Mouse (Mus musculus) limb, embryonic 11.5 days (tissue): ENCODE results near the gene Med13l. TPM values are rescaled to one million over a fixed set of nuclear protein-coding genes. Genes with fewer than 3 reads are reported as not detected.
A peak's percentile ranks its signal among the peaks of the same experiment; 100 is the strongest.

ENCODE experiments used
- ATAC-seq: fragments of 200-750 bp; cut with Nextera tagmentation; 2 replicates; pipeline ENCODE4 v1.8.0; 2017; ENCODE audit warnings: low read depth; ENCODE audit not compliant: insufficient number of reproducible peaks, low FRiP score, low TSS enrichment
- DNase-seq: peaks from one replicate; pipeline ENCODE4 v3.0.0-alpha.2; 2015; ENCODE audit warnings: low spot score
- H3K27ac ChIP-seq: fragments of 300-500 bp; sonication (generic); replicated peaks from 2 replicates; pipeline ENCODE4 v1.5.1; 2014; ENCODE audit warnings: low read depth, mild to moderate bottlenecking, low read length
- H3K27me3 ChIP-seq: fragments of 300-500 bp; sonication (generic); 2 replicates; pipeline ENCODE4 v1.6.1; 2014; ENCODE audit warnings: mild to moderate bottlenecking, low read length, mixed read lengths; ENCODE audit not compliant: control insufficient read depth, insufficient read depth
- H3K36me3 ChIP-seq: fragments of 300-500 bp; sonication (generic); 2 replicates; pipeline ENCODE4 v1.6.1; 2014; ENCODE audit warnings: mild to moderate bottlenecking, low read length, moderate library complexity, mixed read lengths; ENCODE audit not compliant: control insufficient read depth, insufficient read depth
- H3K4me1 ChIP-seq: fragments of 300-500 bp; sonication (generic); 2 replicates; pipeline ENCODE4 v1.6.1; 2014; ENCODE audit warnings: low read length, mixed read lengths; ENCODE audit not compliant: control insufficient read depth, insufficient read depth
- H3K4me2 ChIP-seq: fragments of 300-500 bp; sonication (generic); 2 replicates; pipeline ENCODE4 v1.6.1; 2014; ENCODE audit warnings: low read depth, mild to moderate bottlenecking, moderate library complexity; ENCODE audit not compliant: severe bottlenecking
- H3K4me3 ChIP-seq: fragments of 300-500 bp; sonication (generic); 2 replicates; pipeline ENCODE4 v1.5.1; 2014; ENCODE audit warnings: low read depth, low read length
- H3K9ac ChIP-seq: fragments of 300-500 bp; sonication (generic); 2 replicates; pipeline ENCODE4 v1.6.1; 2014; ENCODE audit warnings: mild to moderate bottlenecking, low read length
- H3K9me3 ChIP-seq: fragments of 300-500 bp; sonication (generic); 2 replicates; pipeline ENCODE4 v1.6.1; 2016; ENCODE audit warnings: low read length; ENCODE audit not compliant: control insufficient read depth
- WGBS: fragments of 180-500 bp; shearing (Covaris S2); extraction: QIAGEN DNeasy Blood & Tissue Kit; methylation state at CpG from one replicate; pipeline ENCODE4 v1.1.7; 2014; 5-methylcytosine and 5-hydroxymethylcytosine counted together
- polyA plus RNA-seq: library from polyadenylated mRNA; unstranded; fragments of >200 nt; fragmentation: Nextera tagmentation; extraction: Ambion mirVana; gene quantifications from 2 replicates; pipeline ENCODE4 v1.2.1, GENCODE M21; 2014

Gene Med13l
- polyA plus RNA-seq, 1 experiment from 2014 or later: 15.1 TPM

GRCm38 (mm10) chr5:118516470-118516869 lies 44.0 kb upstream of the Med13l start:
- Histone ChIP-seq H3K27ac (no peak overlapping the region), H3K9ac (no peak overlapping the region), H3K4me2 (no peak overlapping the region), H3K27me3 (no peaks in the 10 kb centered on the region), H3K4me1 (peaks cover 47% of the 10 kb centered on the region), H3K36me3 (no peaks in the 10 kb centered on the region), H3K9me3 (no peaks in the 10 kb centered on the region), H3K4me3 (no peak overlapping the region)
- DNase-seq: no peak
- WGBS: 22% methylated on average over 6 of the region's 6 CpGs
- ATAC-seq: no peak

- H3K9ac ChIP-seq: no peak overlapping the region
- 88% methylated on average over 3 of the region's 3 CpGs for WGBS
- no peak for DNase-seq
- H3K9me3 ChIP-seq: no peaks in the 10 kb centered on the region
- no peak overlapping the region for H3K27ac ChIP-seq
- H3K36me3 ChIP-seq: no peaks in the 10 kb centered on the region
- no peak overlapping the region for H3K4me3 ChIP-seq
- H3K4me1 ChIP-seq: peaks cover 19% of the 10 kb centered on the region
- ATAC-seq: no peak
- H3K4me2 ChIP-seq: no peak overlapping the region
- H3K27me3 ChIP-seq: no peaks in the 10 kb centered on the region
Measured at GRCm38 (mm10) chr5:118520457-118520856, 40.0 kb upstream of the Med13l start.

- Histone ChIP-seq H3K9ac (no peak overlapping the region), H3K9me3 (no peaks in the 10 kb centered on the region), H3K4me2 (no peak overlapping the region), H3K4me3 (no peak overlapping the region), H3K27ac (no peak overlapping the region), H3K27me3 (no peaks in the 10 kb centered on the region), H3K4me1 (peaks cover 27% of the 10 kb centered on the region), H3K36me3 (no peaks in the 10 kb centered on the region)
- 62% methylated on average over 7 of the region's 7 CpGs for WGBS
- DNase-seq (no peak), ATAC-seq (no peak)
Measured at GRCm38 (mm10) chr5:118524400-118524799, 36.1 kb upstream of the Med13l start.

GRCm38 (mm10) chr5:118525634-118526033 lies 34.8 kb upstream of the Med13l start:
- no peak for DNase-seq
- no peak overlapping the region for H3K9ac ChIP-seq

GRCm38 (mm10) chr5:118526504-118526903 lies 34.0 kb upstream of the Med13l start:
- H3K9me3 ChIP-seq: no peaks in the 10 kb centered on the region
- no peaks in the 10 kb centered on the region for H3K36me3 ChIP-seq
- ATAC-seq (peak; percentile 40; the same call in 1 of the 2 replicates), DNase-seq (peak; percentile 56)
- no peaks in the 10 kb centered on the region for H3K27me3 ChIP-seq
- H3K9ac ChIP-seq: no peak overlapping the region
- 18% methylated on average over 13 of the region's 13 CpGs for WGBS
- H3K4me2 ChIP-seq: no peak overlapping the region
- no peak overlapping the region; the same call in 1 of the 2 replicates for H3K27ac ChIP-seq
- H3K4me3 ChIP-seq: no peak overlapping the region
- peaks cover 29% of the 10 kb centered on the region for H3K4me1 ChIP-seq

More at GRCm38 (mm10) chr5:118525634-118526033, 34.8 kb upstream of the Med13l start:
- no peaks in the 10 kb centered on the region for H3K27me3 ChIP-seq
- no peak overlapping the region for H3K4me3 ChIP-seq
- ATAC-seq: no peak
- H3K27ac ChIP-seq: no peak overlapping the region
- H3K9me3 ChIP-seq: no peaks in the 10 kb centered on the region
- 69% methylated on average over 6 of the region's 6 CpGs for WGBS
- no peak overlapping the region for H3K4me2 ChIP-seq
- H3K4me1 ChIP-seq: peaks cover 29% of the 10 kb centered on the region
- H3K36me3 ChIP-seq: no peaks in the 10 kb centered on the region

GRCm38 (mm10) chr5:118529241-118529640 lies 31.2 kb upstream of the Med13l start:
- no peak overlapping the region for H3K9ac ChIP-seq
- no peaks in the 10 kb centered on the region for H3K36me3 ChIP-seq
- H3K4me2 ChIP-seq: no peak overlapping the region
- H3K4me1 ChIP-seq: peaks cover 45% of the 10 kb centered on the region
- peak; percentile 63 for DNase-seq
- no peak for ATAC-seq
- no peak overlapping the region for H3K4me3 ChIP-seq
- no peak overlapping the region for H3K27ac ChIP-seq
- 4% methylated on average over 7 of the region's 7 CpGs for WGBS
- no peaks in the 10 kb centered on the region for H3K27me3 ChIP-seq
- no peaks in the 10 kb centered on the region for H3K9me3 ChIP-seq

GRCm38 (mm10) chr5:118532125-118532524 lies 28.4 kb upstream of the Med13l start:
- DNase-seq (peak; percentile 53), ATAC-seq (0 out of 2 replicates have a peak, but pooled peaks have one; percentile 23)
- no peak overlapping the region; the same call in 1 of the 2 replicates for H3K9ac ChIP-seq
- H3K4me1 ChIP-seq: peaks cover 45% of the 10 kb centered on the region
- 5% methylated on average over 13 of the region's 13 CpGs for WGBS
- peak overlapping the region; percentile 76 for H3K27ac ChIP-seq
- no peaks in the 10 kb centered on the region for H3K9me3 ChIP-seq
- no peak overlapping the region for H3K4me2 ChIP-seq
- no peaks in the 10 kb centered on the region for H3K36me3 ChIP-seq
- no peak overlapping the region for H3K4me3 ChIP-seq
- H3K27me3 ChIP-seq: no peaks in the 10 kb centered on the region

- Histone ChIP-seq H3K4me1 (peaks cover 43% of the 10 kb centered on the region), H3K27ac (peak overlapping the region; percentile 76), H3K27me3 (no peaks in the 10 kb centered on the region), H3K9me3 (no peaks in the 10 kb centered on the region), H3K36me3 (no peaks in the 10 kb centered on the region), H3K4me2 (no peak overlapping the region), H3K9ac (no peak overlapping the region), H3K4me3 (no peak overlapping the region)
- WGBS: 44% methylated on average over 11 of the region's 15 CpGs
- DNase-seq (no peak), ATAC-seq (no peak)
Measured at GRCm38 (mm10) chr5:118532659-118533058, 27.8 kb upstream of the Med13l start.

- 57% methylated on average over 9 of the region's 9 CpGs for WGBS
- Histone ChIP-seq H3K27ac (no peak overlapping the region), H3K4me3 (no peak overlapping the region), H3K9ac (no peak overlapping the region), H3K4me2 (no peak overlapping the region), H3K27me3 (no peaks in the 10 kb centered on the region), H3K36me3 (no peaks in the 10 kb centered on the region), H3K9me3 (no peaks in the 10 kb centered on the region), H3K4me1 (peaks cover 38% of the 10 kb centered on the region)
- no peak for DNase-seq
- no peak for ATAC-seq
Measured at GRCm38 (mm10) chr5:118534407-118534921, 26.0 kb upstream of the Med13l start.
